Mouse (Mus musculus): ENCODE measurements around the gene Mlf2.
"Not testable (repeated sequence)": the region's sequence is repeated elsewhere in the genome, so short reads cannot be mapped to it uniquely, and the experiment has no call there.

Mlf2 gene

GRCm38 (mm10) chr6:124930754-124931524 lies at the start of gene Mlf2:
TSS of gene Mlf2 (plus strand) at chr6:124931386.
- DNase-seq (ENCODE audit: low spot score in 2 of 2) = peak; percentile 99

- no peak for DNase-seq (ENCODE audit: low spot score in 2 of 2)
Observed at GRCm38 (mm10) chr6:124881821-124882220, 49.4 kb upstream of the Mlf2 start.

GRCm38 (mm10) chr6:124883351-124883750 lies 47.8 kb upstream of the Mlf2 start:
- no peak for DNase-seq (ENCODE audit: low spot score in 2 of 2)

GRCm38 (mm10) chr6:124884714-124885500 lies 46.3 kb upstream of the Mlf2 start:
- DNase-seq (ENCODE audit: low spot score in 2 of 2) = no peak

- no peak for DNase-seq (ENCODE audit: low spot score in 2 of 2)
Observed at GRCm38 (mm10) chr6:124885956-124886381, 45.2 kb upstream of the Mlf2 start.

GRCm38 (mm10) chr6:124887986-124888385 lies 43.2 kb upstream of the Mlf2 start, which contains the start of gene Cd4:
TSS of gene Cd4 (minus strand) at chr6:124888221.
- no peak for DNase-seq (ENCODE audit: low spot score in 2 of 2)

- no peak for DNase-seq (ENCODE audit: low spot score in 2 of 2)
Observed at GRCm38 (mm10) chr6:124888555-124889125, 42.5 kb upstream of the Mlf2 start.

GRCm38 (mm10) chr6:124890997-124891396 lies 40.2 kb upstream of the Mlf2 start:
- no peak for DNase-seq (ENCODE audit: low spot score in 2 of 2)

GRCm38 (mm10) chr6:124894113-124894512 lies 37.1 kb upstream of the Mlf2 start:
- DNase-seq (ENCODE audit: low spot score in 2 of 2) = not testable (repeated sequence)

- no peak for DNase-seq (ENCODE audit: low spot score in 2 of 2)
Observed at GRCm38 (mm10) chr6:124898359-124898758, 32.8 kb upstream of the Mlf2 start.

GRCm38 (mm10) chr6:124900056-124900800 lies 31.0 kb upstream of the Mlf2 start:
- DNase-seq (ENCODE audit: low spot score in 2 of 2) = no peak

GRCm38 (mm10) chr6:124900801-124901480 lies 30.2 kb upstream of the Mlf2 start:
- DNase-seq (ENCODE audit: low spot score in 2 of 2) = no peak

GRCm38 (mm10) chr6:124901851-124902250 lies 29.3 kb upstream of the Mlf2 start:
- no peak for DNase-seq (ENCODE audit: low spot score in 2 of 2)

- DNase-seq (ENCODE audit: low spot score in 2 of 2) = peak; percentile 91 to 96
Observed at GRCm38 (mm10) chr6:124903580-124904151, 27.5 kb upstream of the Mlf2 start.

GRCm38 (mm10) chr6:124904161-124904981 lies 26.8 kb upstream of the Mlf2 start:
- DNase-seq (ENCODE audit: low spot score in 2 of 2) = peak; percentile 73 to 74

- no peak for DNase-seq (ENCODE audit: low spot score in 2 of 2)
Observed at GRCm38 (mm10) chr6:124904991-124905860, 26.0 kb upstream of the Mlf2 start.

GRCm38 (mm10) chr6:124907767-124908166 lies 23.4 kb upstream of the Mlf2 start:
- DNase-seq (ENCODE audit: low spot score in 2 of 2) = no peak

GRCm38 (mm10) chr6:124910032-124910431 lies 21.2 kb upstream of the Mlf2 start:
- no peak for DNase-seq (ENCODE audit: low spot score in 2 of 2)
